Mouse (Mus musculus): ENCODE results near the gene G530012D18Rik.
"Not testable (repeated sequence)": the region's sequence is repeated elsewhere in the genome, so short reads cannot be mapped to it uniquely, and the experiment has no call there.

DNA sequence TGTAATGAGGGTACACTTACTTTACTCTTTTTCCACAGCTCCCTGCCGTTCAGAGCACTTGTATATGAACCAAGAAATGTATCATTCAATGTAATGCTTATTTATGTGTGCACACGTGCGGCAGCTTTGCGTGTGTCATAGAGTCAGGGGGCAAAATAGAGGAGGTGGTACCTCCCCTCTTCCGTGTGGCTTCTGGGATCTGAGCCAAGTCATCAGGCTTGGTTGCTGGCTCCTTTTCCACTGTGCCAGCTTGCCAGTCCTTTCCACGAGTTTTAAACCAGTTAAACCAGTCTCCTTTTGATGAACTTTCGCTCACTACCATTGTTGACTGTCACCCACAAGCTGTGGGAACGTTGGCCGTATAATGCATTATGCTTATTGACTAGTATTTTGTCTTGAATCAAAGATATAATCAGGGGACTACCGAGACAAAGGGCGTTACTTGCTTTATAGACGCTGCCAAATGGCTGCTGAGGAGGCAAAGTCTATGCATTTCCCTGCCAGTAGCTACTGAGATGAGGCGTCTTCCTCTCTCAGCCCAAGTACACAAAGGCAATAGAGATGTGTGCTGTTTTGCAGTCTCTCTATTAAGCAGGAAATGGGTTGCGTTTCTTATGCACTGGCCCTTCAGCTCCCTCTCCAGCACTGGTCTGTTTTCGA, 46.9 kb upstream of the G530012D18Rik start:
- TF ChIP-seq SMC3 (IDR thresholded peaks at IDR 0.05; ENCODE audit: low read depth, low read length); CTCF (IDR thresholded peaks at IDR 0.05 in 2 of 3, conservative IDR thresholded peaks at IDR 0.05 in 1 of 3; ENCODE audit: control insufficient read depth in 1 of 3, insufficient read depth in 1 of 3, low read depth in 2 of 3, low read length in 3 of 3, poor library complexity in 1 of 3, severe bottlenecking in 1 of 3); TCF12 (IDR thresholded peaks at IDR 0.05; ENCODE audit: low read depth, low read length); GABPA (IDR thresholded peaks at IDR 0.05; ENCODE audit: low read depth, low read length); HCFC1 (IDR thresholded peaks at IDR 0.05; ENCODE audit: low read depth, low read length); EP300 (IDR thresholded peaks at IDR 0.05; ENCODE audit: low read depth in 1 of 2, low read length in 2 of 2); SIN3A (IDR thresholded peaks at IDR 0.05; ENCODE audit: low read length); USF1 (IDR thresholded peaks at IDR 0.05; ENCODE audit: low read depth, low read length); POLR2A (IDR thresholded peaks at IDR 0.05; ENCODE audit: control insufficient read depth in 1 of 2, insufficient read depth in 1 of 2, low read depth in 1 of 2, low read length in 2 of 2, poor library complexity in 1 of 2): not testable (repeated sequence)
